Mouse (Mus musculus) lung, postnatal 10 days (tissue): Measurements from ENCODE around the gene Fkbp15.

ENCODE experiments used
- DNase-seq: peaks from one replicate; pipeline ENCODE4 v3.0.0; 2021

Gene Fkbp15

DNA sequence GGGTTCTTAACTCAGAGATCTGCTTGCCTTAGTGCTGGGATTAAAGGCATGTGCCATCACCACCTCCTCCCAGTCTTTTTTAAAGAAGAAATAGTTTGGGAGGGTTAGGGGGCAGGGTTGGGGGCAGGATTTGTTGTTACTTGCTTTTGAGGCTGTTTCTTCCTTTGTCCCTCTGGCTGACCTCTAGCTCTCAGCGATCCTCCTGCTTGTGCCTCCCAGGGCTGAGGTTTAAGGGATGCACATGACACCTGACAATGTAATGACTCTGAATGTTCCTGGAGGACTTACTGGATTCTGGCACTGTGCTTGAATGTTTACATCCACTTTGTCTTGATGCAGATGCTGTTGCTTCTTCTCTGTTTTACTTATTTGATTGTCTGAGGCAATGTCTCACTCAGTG lies 12.1 kb upstream of the Fkbp15 start:
- no peak for DNase-seq

DNA sequence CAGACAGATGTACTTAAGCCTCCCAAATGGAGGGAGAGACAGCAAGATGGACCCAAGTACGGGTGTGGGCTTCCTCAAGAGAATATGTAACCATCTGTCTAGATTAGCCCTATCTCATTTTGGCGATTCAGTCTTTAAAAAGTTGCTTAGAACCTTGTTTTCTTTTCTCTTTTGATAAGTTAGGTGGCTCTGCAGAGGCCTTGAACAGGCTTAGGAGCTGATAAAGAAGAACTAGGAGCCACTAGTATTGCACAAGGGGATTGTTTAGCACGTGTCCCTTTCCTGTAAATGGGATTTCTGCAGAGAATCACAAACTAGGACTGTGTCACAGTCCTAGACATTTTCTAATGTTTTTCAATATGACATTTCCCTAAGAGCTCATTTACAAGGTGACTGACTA lies 8.7 kb upstream of the Fkbp15 start:
- no peak for DNase-seq

DNA sequence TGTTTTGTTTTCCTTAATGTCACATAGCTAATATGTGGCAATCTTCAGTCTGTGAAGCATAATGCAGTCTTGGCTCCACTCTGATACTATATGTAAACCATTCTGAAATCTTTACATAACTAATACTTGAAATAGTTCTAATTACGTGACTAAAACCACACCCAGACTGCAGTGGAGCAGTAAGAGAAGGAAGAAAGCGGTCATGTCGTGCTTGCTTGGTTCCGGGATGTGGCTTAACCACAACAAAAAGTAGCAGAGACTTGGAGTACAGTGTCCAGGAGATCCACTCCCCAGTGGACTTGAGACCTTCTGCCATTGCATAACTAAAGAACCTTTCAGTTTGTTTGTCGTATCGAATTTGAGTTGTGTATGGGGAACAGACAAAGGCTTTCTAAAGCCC lies 7.2 kb upstream of the Fkbp15 start:
- DNase-seq = no peak

DNA sequence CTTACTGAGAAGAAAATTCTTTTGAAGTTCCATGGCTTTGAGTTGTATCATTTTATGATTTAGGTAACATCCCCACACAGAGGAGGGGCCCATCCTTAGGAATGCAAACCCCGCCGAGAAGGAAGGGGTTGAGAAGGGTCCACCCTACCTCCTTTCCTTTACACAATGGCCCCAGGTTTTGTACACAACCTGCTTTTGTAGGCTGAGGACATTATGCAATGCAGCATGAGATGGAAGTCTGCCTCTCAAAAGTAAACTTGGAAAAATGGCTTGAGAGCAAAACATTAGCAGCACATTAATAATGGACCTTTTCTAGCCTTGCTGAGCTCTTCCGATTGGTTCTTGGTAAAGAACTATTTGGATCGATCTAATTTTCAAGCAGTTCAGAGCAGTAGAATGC lies 5.9 kb upstream of the Fkbp15 start:
- DNase-seq = no peak

- no peak for DNase-seq
Observed at GRCm38 (mm10) chr4:62364299-62364698, 4.0 kb upstream of the Fkbp15 start.

DNA sequence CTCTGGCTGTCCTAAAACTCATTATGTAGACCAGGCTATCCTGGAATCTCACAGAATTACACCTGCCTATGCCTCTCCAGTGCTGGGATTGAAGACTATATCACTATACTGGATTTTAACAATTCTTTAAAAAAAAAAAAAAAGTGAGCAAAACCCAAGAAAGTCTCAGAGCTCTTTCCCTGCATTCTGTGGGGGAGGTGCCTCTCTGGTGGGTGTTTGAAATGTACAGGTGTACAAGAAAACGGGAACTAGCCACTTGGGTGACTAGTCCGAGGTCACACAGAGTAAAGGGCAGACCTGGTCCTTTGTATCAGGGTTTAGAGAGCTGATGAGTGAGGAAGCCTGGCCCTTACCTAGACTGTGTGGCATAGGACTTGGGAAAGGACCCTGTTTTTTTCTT lies 2.1 kb upstream of the Fkbp15 start:
- no peak for DNase-seq

DNA sequence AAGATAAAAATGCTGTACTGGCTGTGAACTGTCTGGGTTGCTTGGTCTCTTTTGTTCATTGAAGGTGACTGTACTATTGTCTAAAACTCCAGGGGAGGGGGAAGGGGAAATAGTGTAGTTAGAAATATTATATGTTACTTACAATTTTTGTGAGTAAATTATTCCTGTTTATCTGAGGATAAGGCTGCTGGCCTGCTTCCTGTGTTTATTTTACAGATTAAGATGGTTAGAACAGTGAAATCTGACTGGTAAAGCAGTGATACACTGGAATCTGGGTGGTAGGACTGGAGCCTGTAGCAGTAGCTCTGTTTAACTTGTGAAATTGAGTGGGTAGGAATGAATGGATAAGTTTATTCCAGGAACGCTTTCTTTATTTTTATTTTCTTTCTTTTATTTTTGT lies 1.6 kb upstream of the Fkbp15 start:
- DNase-seq = no peak

GRCm38 (mm10) chr4:62361571-62361970 lies 1.2 kb upstream of the Fkbp15 start:
- DNase-seq = no peak

DNA sequence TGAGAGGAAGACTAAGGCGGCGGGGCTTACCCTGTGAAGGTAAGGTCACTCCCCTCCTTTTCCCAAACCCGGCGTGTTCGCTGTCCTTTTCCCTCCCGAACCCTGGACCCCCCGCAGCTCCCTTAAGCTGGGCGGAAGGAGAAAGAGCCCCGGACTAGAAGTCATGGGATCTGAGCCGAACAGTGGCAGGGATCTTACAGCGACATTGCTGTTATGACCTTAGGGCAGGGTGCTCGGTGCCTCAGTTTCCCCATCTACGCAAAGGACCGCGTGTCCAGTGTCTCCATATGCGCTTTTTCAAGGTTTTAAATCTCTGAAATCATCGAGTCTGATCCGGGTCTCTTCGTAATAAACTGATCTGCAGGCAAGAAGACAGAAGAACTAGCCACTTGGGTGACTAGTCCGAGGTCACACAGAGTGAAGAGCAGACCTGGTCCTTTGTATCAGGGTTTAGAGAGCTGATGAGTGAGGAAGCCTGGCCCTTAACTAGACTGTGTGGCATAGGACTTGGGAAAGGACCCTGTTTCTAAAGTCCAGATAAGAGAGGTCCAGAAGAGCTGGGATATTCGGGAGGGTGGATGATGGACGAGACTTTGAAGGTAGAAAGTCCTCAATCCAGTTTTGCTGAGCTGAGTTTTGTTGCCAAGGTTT lies 582 bp upstream of the Fkbp15 start:
- DNase-seq = no peak

GRCm38 (mm10) chr4:62359256-62359775 lies 1.0 kb downstream of the Fkbp15 start:
- no peak for DNase-seq

DNA sequence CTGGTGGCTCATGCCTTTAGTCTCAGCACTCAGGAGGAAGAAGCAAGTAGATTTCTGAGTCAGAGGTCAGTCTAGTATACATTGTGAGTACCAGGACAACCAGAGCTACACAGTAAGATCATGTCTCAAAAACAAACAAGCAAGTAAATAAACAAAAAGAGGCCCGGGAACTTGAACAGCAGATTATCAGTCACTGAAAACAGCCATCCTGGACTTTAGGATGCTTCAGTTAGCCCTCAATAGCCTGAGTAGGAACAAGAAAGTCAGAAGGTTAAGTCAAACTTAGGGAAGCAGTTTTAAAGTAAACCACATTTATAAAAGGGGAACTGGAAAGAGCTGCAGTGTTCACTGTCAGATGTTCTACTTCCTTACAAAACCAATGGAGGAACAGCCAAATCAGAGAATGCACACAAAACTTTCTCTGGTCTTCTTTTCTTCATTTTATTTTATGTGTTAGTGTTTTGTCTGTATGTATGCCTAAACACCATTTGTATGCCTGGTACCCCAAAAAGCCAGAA lies 2.7 kb downstream of the Fkbp15 start:
- no peak for DNase-seq

DNA sequence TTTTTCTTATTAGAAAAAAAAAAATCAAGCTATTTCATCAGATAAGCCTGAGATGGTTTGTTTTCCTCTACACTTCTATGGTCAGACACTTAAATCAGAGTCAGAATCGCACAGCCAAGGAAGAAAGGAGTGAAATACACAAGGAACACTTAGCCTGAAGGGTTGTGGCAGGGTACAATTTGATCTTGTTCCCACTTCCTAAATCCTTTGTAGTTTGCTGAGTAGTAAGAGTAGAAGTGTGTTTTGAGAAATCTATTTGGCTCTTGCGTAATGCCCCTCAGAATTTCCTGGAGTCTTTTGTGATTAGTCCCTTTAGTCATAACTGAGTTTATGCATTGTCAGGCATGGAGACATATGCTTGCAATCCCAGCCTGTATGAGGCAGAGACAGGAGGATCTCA lies 11.0 kb downstream of the Fkbp15 start:
- DNase-seq = peak; percentile 12

- no peak for DNase-seq
Observed at GRCm38 (mm10) chr4:62348329-62348705, 12.0 kb downstream of the Fkbp15 start.

GRCm38 (mm10) chr4:62347605-62348328 lies 12.6 kb downstream of the Fkbp15 start:
- peak; percentile 56 for DNase-seq

DNA sequence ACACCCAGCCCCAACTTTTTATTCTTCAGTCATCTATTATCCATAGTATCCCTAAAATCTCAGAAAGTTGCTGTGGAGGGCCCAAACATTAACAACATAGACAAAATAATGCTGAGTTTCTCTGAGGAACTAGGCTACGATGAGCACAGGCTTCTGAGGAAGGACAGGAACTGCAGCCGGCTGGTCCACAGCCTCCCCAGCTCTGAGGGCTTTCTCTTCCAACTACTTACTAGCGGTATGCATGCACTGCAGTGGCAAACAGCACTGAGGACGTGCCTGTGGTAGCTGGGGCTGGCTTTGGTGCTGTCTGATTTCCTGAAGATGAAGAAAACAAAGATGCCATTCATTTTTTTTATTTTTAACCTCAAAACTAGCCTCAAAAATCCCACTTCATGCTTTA lies 14.5 kb downstream of the Fkbp15 start:
- no peak for DNase-seq

DNA sequence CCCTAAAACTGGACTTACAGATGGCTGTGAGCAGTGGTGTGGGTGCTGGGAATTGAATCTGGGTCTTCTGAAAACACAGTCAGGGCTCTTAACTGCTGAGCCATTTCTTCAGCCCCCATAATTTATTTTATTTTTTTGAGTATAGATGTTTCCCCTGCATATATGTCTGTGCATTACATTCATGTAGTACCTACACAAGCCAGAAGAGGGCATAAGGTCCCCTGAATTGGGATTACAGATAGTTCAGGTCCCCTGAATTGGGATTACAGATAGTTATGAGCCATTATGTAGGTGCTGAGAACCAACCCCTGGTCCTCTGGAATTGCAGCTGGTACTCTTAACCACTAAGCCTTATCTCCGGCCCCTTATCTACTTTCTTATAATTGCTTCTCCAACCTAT lies 16.3 kb downstream of the Fkbp15 start:
- DNase-seq = peak; percentile 45

- no peak for DNase-seq
Observed at GRCm38 (mm10) chr4:62338536-62338935, 21.8 kb downstream of the Fkbp15 start.

DNA sequence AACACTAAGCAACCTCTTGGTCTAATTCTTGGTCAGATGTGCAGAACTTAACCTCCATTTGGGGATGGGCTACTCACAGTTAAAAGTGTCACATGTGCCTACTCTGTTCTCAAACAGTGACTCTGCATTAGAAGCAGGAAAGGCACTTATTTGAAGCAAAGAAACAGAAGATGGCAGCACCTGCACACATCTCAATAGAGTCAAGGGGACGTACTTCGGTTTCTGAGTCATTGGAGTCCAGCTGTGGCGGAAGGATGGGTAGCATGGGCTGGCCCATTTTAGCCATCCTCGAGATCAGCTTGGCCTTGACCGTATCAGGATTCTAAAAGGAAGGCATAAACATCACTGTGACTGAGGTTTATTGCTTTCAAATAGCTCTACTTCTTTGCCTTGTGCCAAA lies 28.4 kb downstream of the Fkbp15 start:
- no peak for DNase-seq

DNA sequence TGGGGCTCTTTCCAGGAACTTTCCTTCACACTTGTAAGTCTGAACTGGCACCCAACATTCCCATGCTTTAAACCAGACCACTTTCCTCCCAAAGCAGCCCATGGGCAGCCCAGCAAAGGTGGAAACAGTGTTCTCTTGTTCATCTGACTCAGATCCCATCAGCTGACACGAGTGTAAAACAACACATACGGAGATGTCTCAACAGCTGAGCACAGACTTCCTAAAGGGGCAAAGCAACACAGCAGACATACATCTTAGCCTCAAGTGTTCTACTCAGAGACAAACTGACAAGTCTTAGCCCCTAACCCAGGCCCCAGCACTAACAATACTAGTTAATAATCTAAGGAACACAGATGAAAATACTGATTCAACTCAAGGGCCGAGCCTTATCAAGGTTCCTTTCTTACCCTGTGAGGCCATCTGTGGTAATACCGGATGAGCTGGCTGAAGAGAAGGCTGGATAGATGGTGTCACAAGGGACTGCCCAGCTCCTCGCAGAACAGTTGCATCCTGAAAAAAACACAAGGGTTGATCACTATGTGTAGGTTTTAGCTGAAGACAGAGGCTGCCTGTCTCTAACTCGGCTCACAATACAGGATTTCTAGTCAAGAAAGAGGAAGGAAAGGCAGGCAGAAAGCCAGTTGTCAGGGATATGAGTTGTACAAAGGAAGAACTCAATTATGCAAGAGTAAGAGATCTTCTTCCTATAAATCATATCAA lies 31.2 kb downstream of the Fkbp15 start:
- no peak for DNase-seq

DNA sequence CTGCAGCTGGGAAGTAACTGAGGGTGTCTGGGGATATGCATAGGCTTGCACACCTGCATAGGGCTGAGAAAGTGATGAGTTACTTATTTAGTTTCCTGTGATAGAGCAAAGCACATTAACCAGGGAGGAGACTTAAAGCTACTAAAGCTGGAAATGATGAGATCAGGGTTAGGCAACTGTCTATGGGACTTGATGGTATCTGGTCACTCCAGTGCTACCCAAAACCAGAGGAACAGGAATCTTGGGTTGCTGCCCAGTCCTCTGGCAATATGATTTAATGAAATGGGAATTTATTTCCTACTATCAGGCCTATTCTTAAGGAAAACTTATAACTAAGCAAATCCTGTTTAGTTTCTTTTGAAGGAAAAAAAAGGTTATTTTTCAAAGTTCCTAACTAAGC lies 34.2 kb downstream of the Fkbp15 start:
- DNase-seq = no peak

GRCm38 (mm10) chr4:62322684-62323083 lies 37.7 kb downstream of the Fkbp15 start:
- DNase-seq = no peak

DNA sequence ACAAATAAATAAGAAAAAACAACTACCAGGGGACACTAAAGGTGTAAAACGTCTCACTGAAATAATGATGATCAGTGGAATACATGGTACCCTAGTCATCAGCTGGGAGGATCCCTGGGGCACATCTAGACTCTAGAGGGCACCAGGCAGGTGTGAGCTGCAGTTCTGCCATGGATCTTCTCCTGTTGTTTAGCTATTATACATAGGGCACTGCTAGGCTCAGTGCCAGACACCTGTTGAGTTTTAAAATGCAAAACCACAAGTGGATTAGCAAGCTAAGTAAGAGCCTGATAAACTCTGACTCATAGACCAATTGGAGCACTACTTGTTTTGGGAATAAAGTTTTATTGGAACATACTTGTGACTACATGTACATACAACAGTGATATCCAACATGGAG lies 42.1 kb downstream of the Fkbp15 start:
- no peak for DNase-seq

DNA sequence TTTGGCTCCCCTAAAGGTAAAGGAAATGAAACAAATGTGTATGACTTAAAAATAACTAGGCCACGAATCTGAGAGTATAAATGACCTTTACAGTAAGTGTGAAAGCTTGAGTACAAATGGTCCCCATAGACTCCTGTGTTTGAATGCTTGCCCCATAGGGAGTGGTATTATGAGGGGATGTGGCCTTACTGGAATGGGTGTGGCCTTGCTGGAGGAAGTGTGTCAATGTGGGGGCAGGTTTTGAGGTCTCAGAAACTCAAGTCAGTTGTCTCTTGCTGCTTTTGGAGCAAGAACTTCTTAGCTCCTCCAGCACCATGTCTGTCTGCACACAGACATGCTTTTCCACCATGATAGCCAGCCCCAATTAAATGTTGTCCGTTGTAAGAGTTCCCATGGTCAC lies 43.9 kb downstream of the Fkbp15 start:
- no peak for DNase-seq

GRCm38 (mm10) chr4:62314516-62314915 lies 45.8 kb downstream of the Fkbp15 start:
- no peak for DNase-seq
